Mouse (Mus musculus) stomach, postnatal 0 days (tissue): ENCODE results near the gene Pold4. TPM values are rescaled to one million over a fixed set of nuclear protein-coding genes. Genes with fewer than 3 reads are reported as not detected.

Experiments
- ATAC-seq: fragments of 200-750 bp; cut with Nextera tagmentation; 2 replicates; pipeline ENCODE4 v1.8.0; 2017; ENCODE audit not compliant: low FRiP score, low TSS enrichment
- DNase-seq: peaks from one replicate; pipeline ENCODE4 v3.0.0-alpha.2; 2016; ENCODE audit warnings: low spot score
- H3K27ac ChIP-seq: fragments of 300-500 bp; sonication (generic); replicated peaks from 2 replicates; pipeline ENCODE4 v1.5.1; 2014; ENCODE audit warnings: mild to moderate bottlenecking, control low read depth
- H3K27me3 ChIP-seq: fragments of 300-500 bp; sonication (generic); 2 replicates; pipeline ENCODE4 v1.6.1; 2014; ENCODE audit warnings: low read length; ENCODE audit not compliant: control insufficient read depth, insufficient read depth
- H3K36me3 ChIP-seq: fragments of 300-500 bp; sonication (generic); 2 replicates; pipeline ENCODE4 v1.6.1; 2014; ENCODE audit warnings: low read length, mixed read lengths; ENCODE audit not compliant: control insufficient read depth, insufficient read depth
- H3K4me1 ChIP-seq: fragments of 300-500 bp; sonication (generic); replicated peaks from 2 replicates; pipeline ENCODE4 v1.6.1; 2014; ENCODE audit warnings: antibody characterized with exemption; ENCODE audit not compliant: control insufficient read depth, insufficient read depth
- H3K4me2 ChIP-seq: fragments of 300-500 bp; sonication (generic); replicated peaks from 2 replicates; pipeline ENCODE4 v1.6.1; 2014; ENCODE audit warnings: low read depth, mild to moderate bottlenecking, control low read depth, moderate library complexity
- H3K4me3 ChIP-seq: fragments of 300-500 bp; sonication (generic); 2 replicates; pipeline ENCODE4 v1.5.1; 2014; ENCODE audit warnings: low read depth, low read length, control low read depth
- H3K9ac ChIP-seq: fragments of 300-500 bp; sonication (generic); 2 replicates; pipeline ENCODE4 v1.6.1; 2014; ENCODE audit warnings: mild to moderate bottlenecking, low read length, control low read depth, mixed read lengths
- H3K9me3 ChIP-seq: fragments of 300-500 bp; sonication (generic); 2 replicates; pipeline ENCODE4 v1.6.1; 2016; ENCODE audit warnings: low read length; ENCODE audit not compliant: control insufficient read depth
- CTCF ChIP-seq: IDR thresholded peaks from 2 replicates; pipeline ENCODE4 v1.5.1; 2016; ENCODE audit warnings: antibody characterized with exemption, low read depth, mild to moderate bottlenecking, moderate library complexity
- EP300 ChIP-seq: optimal IDR thresholded peaks from 2 replicates; pipeline ENCODE3; 2016; ENCODE audit warnings: antibody characterized with exemption
- WGBS: fragments of 180-500 bp; shearing (Covaris S2); extraction: QIAGEN DNeasy Blood & Tissue Kit; methylation state at CpG from one replicate; pipeline ENCODE4 v1.1.7; 2014; 5-methylcytosine and 5-hydroxymethylcytosine counted together
- polyA plus RNA-seq: library from polyadenylated mRNA; unstranded; fragments of >200 nt; fragmentation: Nextera tagmentation; extraction: Ambion mirVana; gene quantifications from 2 replicates; pipeline ENCODE4 v1.2.1, GENCODE M21; 2015

The Pold4 gene
- polyA plus RNA-seq, 1 experiment from 2014 or later: 42.8 TPM

DNA sequence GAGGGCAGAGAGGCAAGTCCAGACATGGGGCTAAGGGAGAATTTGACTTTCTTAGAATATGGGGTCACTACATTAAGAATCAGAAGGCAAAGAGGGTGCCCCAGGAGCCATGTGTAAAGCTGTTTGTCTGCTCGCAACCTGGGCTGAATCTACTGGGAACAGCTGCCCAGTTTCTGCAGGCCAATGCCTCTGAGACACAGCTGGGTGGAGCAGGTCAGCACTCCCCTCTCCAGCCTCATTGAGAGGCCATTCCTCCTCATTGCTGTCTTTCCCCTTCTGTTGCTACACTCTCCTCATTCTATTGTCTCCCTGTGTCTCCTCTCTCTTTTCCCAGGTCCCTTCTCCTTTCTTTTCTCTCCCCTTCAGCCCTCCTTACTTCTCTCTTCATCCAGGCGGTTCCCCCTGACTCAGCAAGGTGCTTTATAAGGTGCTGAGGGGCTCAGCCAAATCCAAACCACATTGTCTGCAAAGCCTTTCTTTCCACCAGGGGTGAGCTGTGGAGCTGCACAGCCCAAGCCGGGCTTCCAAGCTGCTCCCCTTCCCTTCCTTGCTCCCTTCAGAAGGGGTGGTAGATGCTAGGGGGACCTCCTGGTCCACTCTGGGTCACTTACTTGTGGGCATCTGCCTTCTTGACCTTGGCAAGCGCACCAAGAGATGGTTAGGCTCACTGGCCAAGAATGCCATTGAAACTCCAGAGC lies 19.7 kb upstream of the Pold4 start:
- WGBS: 60% methylated on average over 4 of the region's 4 CpGs
- no peak overlapping the region for H3K27ac ChIP-seq
- H3K4me2 ChIP-seq: no peak overlapping the region
- H3K9me3 ChIP-seq: no peaks in the 10 kb centered on the region
- H3K27me3 ChIP-seq: no peaks in the 10 kb centered on the region; the same call in 1 of the 2 replicates
- TF ChIP-seq EP300: no peak
- no peak for TF ChIP-seq CTCF
- H3K4me1 ChIP-seq: peaks cover 2% of the 10 kb centered on the region
- DNase-seq (no peak), ATAC-seq (no peak)
- H3K36me3 ChIP-seq: no peaks in the 10 kb centered on the region
- H3K9ac ChIP-seq: no peak overlapping the region
- no peak overlapping the region for H3K4me3 ChIP-seq

DNA sequence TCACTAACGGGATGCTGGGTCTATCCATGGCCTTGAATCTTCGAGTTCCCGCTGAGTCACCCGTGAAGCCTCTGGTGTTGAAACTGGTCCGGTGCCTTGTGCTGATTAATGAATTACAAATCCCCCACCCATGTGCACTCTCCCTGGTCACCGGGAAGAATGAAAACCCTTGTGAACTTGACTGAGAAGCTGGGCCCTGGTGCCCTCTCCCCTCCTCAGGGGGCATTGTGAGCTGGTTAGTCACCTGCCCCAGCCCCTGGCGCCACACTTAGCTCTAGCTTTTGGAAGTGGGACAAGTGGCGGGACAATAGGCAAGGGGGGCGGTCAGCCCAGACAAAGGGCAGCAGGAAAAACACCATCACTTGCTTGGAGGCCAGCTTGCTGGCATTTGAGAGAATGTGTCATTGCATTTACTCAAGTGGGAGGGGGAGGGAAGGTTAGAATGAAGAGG lies 18.1 kb upstream of the Pold4 start:
- peak overlapping the region; percentile 97 for H3K4me2 ChIP-seq
- WGBS: 12% methylated on average over 9 of the region's 9 CpGs
- ATAC-seq (peak; percentile 28), DNase-seq (peak; percentile 55)
- peak overlapping the region; percentile 79 for H3K4me3 ChIP-seq
- no peaks in the 10 kb centered on the region for H3K9me3 ChIP-seq
- H3K27me3 ChIP-seq: no peaks in the 10 kb centered on the region; the same call in 1 of the 2 replicates
- peak overlapping the region; percentile 93 for H3K27ac ChIP-seq
- TF ChIP-seq CTCF: no peak
- no peak for TF ChIP-seq EP300
- H3K36me3 ChIP-seq: no peaks in the 10 kb centered on the region
- H3K4me1 ChIP-seq: peaks cover 4% of the 10 kb centered on the region
- H3K9ac ChIP-seq: peak overlapping the region; percentile 91

DNA sequence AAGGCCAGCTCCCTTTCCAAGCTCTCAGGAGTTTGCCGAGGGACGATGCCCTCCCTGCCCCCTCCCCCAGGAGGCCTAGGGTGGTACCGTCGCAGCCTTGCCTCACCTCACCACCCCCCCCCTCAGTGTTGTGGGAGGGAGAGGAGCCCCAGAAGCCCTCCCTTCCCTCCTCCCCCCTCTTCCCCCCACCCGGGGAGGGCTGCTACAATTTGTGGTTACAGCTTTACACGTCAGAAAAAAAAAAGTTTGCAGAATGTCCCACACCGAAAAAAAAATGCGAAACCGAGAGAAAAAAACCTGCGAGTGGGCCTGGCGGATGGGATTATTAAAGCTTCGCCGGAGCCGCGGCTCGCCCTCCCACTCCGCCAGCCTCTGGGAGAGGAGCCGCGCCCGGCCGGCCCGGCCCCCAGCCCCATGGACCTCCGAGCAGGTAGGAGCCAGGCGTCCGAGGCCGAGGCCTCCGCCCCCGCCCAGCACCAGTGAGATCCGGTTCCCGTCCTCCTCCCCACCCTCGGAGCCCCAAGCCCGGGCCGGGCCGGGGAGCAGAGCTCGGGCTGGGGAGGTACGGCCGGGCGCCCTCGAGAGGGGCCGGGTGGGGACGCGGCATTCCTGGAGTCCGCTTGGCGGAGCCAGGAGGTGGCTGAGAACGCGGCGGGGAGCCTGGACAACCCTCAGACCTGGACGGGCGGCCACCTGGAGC lies 17.5 kb upstream of the Pold4 start, which contains the start of the genes Clcf1 and AC109138.7:
Gene Clcf1, plus strand, starts transcription at position 168 of the 700 bp plus-strand sequence.
Gene AC109138.7, plus strand, starts transcription at position 287 of the 700 bp plus-strand sequence.
- under 1% methylated on average over 46 of the region's 49 CpGs for WGBS
- TF ChIP-seq EP300: no peak
- no peak for TF ChIP-seq CTCF
- H3K4me1 ChIP-seq: peaks cover 4% of the 10 kb centered on the region
- ATAC-seq: peak; percentile 72
- no peaks in the 10 kb centered on the region for H3K9me3 ChIP-seq
- peak; percentile 76 for DNase-seq
- no peaks in the 10 kb centered on the region for H3K36me3 ChIP-seq
- H3K9ac ChIP-seq: peak within 1 kb of the TSS; percentile 91
- peak within 1 kb of the TSS; percentile 97 for H3K4me2 ChIP-seq
- no peaks in the 10 kb centered on the region; the same call in 1 of the 2 replicates for H3K27me3 ChIP-seq
- peak within 1 kb of the TSS; percentile 93 for H3K27ac ChIP-seq
- peak within 1 kb of the TSS; percentile 79 for H3K4me3 ChIP-seq

DNA sequence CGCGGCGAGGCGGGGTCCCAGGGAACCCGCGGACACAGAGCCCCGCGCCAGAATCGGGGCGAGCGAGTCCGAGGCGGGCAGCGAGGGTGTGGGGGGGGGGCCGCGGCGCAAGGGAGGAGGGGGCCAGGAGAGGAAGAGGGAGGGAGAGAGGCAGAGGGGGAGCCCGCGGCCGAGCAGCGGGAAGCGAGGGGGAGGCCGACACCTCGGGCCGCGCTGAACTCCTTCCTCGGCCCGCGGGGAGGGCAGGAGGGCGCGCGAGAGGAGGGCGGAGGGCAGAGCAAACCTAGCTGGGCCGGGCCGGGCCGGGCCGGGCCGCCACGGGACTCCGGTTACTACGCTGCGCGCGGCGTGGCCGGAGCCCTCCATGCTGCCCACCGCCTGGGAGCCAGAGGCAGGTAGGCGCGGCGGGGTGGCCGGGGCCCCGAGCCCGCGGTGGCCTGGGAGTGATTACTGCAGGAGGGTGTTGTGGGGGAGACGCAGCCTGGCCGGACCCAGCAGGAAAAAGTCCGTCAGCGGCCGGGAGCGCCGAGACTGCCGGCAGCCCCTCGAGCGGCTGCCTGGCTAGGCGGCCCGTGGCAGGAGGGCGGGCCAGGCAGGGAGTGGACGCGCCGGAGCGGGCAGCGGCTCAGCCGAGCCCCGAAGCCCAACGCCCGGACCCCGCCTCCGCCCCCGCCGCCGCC lies 16.8 kb upstream of the Pold4 start:
- peak overlapping the region; percentile 79 for H3K4me3 ChIP-seq
- no peaks in the 10 kb centered on the region for H3K9me3 ChIP-seq
- peaks cover 4% of the 10 kb centered on the region for H3K4me1 ChIP-seq
- ATAC-seq: peak; percentile 18
- DNase-seq: peak; percentile 58
- WGBS: 0% methylated on average over 35 of the region's 81 CpGs
- no peak for TF ChIP-seq EP300
- TF ChIP-seq CTCF: no peak
- peak overlapping the region; percentile 93 for H3K27ac ChIP-seq
- H3K9ac ChIP-seq: peak overlapping the region; percentile 91
- H3K4me2 ChIP-seq: peak overlapping the region; percentile 97
- no peaks in the 10 kb centered on the region; the same call in 1 of the 2 replicates for H3K27me3 ChIP-seq
- H3K36me3 ChIP-seq: no peaks in the 10 kb centered on the region

DNA sequence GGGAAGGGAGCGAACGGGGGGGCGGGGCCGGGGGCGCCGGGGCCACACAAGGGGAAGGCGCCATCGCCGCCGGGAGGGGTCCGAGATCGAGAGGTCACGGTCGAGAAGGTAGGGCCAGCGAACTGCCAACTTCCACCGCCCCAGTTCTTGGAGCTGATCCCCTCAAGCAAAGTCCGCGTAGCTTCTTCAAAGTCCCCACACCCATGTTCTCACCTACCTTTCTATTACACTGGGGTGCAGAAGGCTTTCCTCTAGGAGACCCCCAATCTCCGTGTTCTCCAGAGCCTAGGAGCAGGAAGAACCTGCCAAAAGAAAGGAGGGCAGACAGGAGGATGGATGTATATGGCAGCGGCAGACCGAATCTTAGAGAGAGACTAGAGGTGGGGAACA lies 16.3 kb upstream of the Pold4 start:
- Histone ChIP-seq H3K9me3 (no peaks in the 10 kb centered on the region), H3K36me3 (no peaks in the 10 kb centered on the region), H3K27me3 (no peaks in the 10 kb centered on the region; the same call in 1 of the 2 replicates), H3K9ac (peak overlapping the region; percentile 91), H3K4me3 (peak overlapping the region; percentile 79), H3K27ac (peak overlapping the region; percentile 93), H3K4me2 (peak overlapping the region; percentile 97), H3K4me1 (peaks cover 9% of the 10 kb centered on the region)
- TF ChIP-seq EP300 (no peak), CTCF (no peak)
- ATAC-seq: no peak
- DNase-seq: no peak
- 3% methylated on average over 19 of the region's 21 CpGs for whole genome bisulfite sequencing
